9 mouse cellular contexts compared by ENCODE assay signal in genomic region chr3:98975777-98976176, GRCm38 (mm10).
A peak's percentile ranks its signal among the peaks of the same experiment; 100 is the strongest.
DNase-seq lines count a peak whose midpoint lies in the region; ATAC-seq lines count a peak whose summit lies in the region.
"Had no signal": no experiment of that assay in that cellular context is flagged by ENCODE, and none has a peak within 500 bp of the region (broad histone marks: within the 10 kb centered on the region; RNA-seq: fewer than 3 reads in every experiment).

No protein-coding gene starts in this region.

- no peak overlapping the region for H3K4me2 ChIP-seq in forebrain, embryonic 13.5 days
- H3K4me2 ChIP-seq: limb, embryonic 12.5 days had no signal

- no peaks in the 10 kb centered on the region for H3K36me3 ChIP-seq in forebrain, embryonic 13.5 days (ENCODE audit: poor library complexity, severe bottlenecking)
- H3K36me3 ChIP-seq in forebrain, embryonic 10.5 days (replicated peaks): no peaks in the 10 kb centered on the region
- H3K36me3 ChIP-seq: limb, embryonic 12.5 days had no signal

- ATAC-seq in forebrain, embryonic 13.5 days: peak; percentile 73

- H3K4me3 ChIP-seq in forebrain, embryonic 13.5 days: no peak overlapping the region
- no peak overlapping the region for H3K4me3 ChIP-seq in forebrain, embryonic 10.5 days
- H3K4me3 ChIP-seq: limb, embryonic 12.5 days had no signal

- H3K9ac ChIP-seq in forebrain, embryonic 13.5 days: no peak overlapping the region
- H3K9ac ChIP-seq: limb, embryonic 12.5 days had no signal

- H3K27ac ChIP-seq in forebrain, embryonic 13.5 days: no peak overlapping the region
- no peak overlapping the region for H3K27ac ChIP-seq in forebrain, embryonic 10.5 days
- H3K27ac ChIP-seq: limb, embryonic 12.5 days had no signal

- H3K4me1 ChIP-seq in forebrain, embryonic 13.5 days: no peaks in the 10 kb centered on the region
- H3K4me1 ChIP-seq in forebrain, embryonic 10.5 days: 0 out of 2 replicates have a peak, but pooled peaks cover 4% of the 10 kb centered on the region

- DNase-seq in forebrain, embryonic 10.5 days (ENCODE audit: extremely low spot score, low spot score): no peak
- DNase-seq in testis, postnatal 14 days (ENCODE audit: low spot score): peak; percentile 6
- no peak for DNase-seq in testis, postnatal 10 days (ENCODE audit: low spot score)
- peak; percentile 74 for DNase-seq in forelimb bud, embryonic 11.5 days (ENCODE audit: low read depth, low spot score)
- DNase-seq in large intestine, adult 2 months (ENCODE audit: low read depth, low spot score): peak; percentile 82
- peak; percentile 73 for DNase-seq in retina, postnatal 1 day
- no peak for DNase-seq in thymus, postnatal 36 days

- no peaks in the 10 kb centered on the region for H3K9me3 ChIP-seq in forebrain, embryonic 13.5 days (replicated peaks)
- H3K9me3 ChIP-seq in forebrain, embryonic 10.5 days: no peaks in the 10 kb centered on the region
- H3K9me3 ChIP-seq: limb, embryonic 12.5 days had no signal

- H3K27me3 ChIP-seq in forebrain, embryonic 13.5 days: no peaks in the 10 kb centered on the region
- no peaks in the 10 kb centered on the region for H3K27me3 ChIP-seq in forebrain, embryonic 10.5 days (ENCODE audit: poor library complexity, severe bottlenecking)
- H3K27me3 ChIP-seq: limb, embryonic 12.5 days had no signal

- 3% methylated on average over 3 of the region's 3 CpGs for WGBS in forebrain, embryonic 13.5 days
- WGBS in forebrain, embryonic 10.5 days: 9% methylated on average over 3 of the region's 3 CpGs
- 9% methylated on average over 3 of the region's 3 CpGs for WGBS in large intestine, adult 2 months

Comparison
In these comparisons a context has a peak if more than half of its experiments do, and no peak if none do; other contexts are left out.
1. DNase-seq: peak in testis, postnatal 14 days (single experiment), forelimb bud, embryonic 11.5 days (single experiment), large intestine, adult 2 months (single experiment) and retina, postnatal 1 day (single experiment); none in forebrain, embryonic 10.5 days (single experiment), testis, postnatal 10 days (single experiment) and thymus, postnatal 36 days (0 of 2).